Mouse (Mus musculus) cerebellum, postnatal 10 days (tissue): Measurements from ENCODE around the gene Atl2.

Source experiments
- DNase-seq, 2 experiments: peaks; one replicate each; pipeline ENCODE4 v3.0.0; 2021; ENCODE audit warnings: mixed read lengths in 2 of 2

The Atl2 gene

DNA sequence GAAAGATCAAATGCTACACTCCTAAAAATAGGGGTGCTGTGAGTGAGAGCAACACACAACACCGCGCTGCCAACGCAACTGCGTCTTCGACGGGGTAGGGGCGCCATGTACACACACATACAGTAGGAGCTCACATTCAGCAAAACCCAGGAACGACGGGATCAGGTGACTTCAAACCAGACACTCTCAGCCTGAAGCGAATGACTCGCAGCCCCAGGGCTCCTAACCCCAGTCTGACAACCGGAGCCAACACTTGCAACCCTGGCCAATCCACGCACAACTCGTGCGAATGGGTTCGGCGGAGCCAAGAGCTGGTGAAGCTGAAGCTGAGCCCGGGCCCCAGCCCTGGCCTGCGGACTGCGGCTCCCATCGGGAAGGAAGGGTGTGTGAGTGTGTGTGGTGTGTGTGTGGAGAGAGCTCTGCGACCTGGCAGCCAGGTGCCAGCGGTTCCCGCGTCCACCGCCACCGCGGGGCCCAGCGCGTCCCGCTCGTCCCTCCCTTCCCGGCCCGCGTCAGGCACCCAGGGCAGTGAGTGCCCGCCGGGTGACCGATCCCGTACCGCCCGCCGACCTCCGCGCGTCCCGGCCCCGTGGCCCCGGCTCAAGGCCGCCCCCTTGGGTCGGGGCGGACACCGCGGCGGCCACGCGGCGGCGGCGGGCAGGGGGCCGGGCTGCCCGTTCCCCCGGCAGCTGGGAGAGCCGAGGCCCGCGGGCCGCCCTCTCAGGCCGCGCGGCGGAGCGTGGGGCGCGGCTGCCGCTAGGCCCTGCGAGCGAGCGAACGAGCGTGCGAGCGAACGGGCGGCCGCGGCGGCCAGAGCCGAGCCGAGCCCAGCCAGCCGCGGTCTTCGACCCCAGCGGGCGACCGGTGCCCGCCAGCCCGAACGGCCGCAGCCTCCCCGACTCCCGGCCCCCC lies 696 bp downstream of the Atl2 start:
- peak; percentile 77 to 81 for DNase-seq

DNA sequence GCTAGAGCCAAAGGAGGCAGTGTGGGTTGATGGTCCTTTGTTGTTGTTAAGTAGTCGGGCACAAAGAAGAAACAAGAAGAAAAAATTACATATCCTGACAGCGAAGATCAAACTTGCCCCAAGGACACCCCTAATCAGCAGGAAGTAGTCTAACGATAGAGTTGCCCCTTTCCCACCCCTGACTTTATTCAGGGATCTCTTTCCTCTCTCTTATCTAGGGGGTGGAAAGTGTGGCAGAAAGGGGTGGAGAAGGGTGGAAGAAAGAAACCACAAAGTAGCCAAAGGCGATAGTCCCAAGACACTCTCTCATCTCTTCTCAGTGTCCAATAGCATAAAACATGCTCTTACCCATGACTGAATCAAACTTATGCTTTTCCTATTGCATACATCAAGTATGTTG lies 1.9 kb downstream of the Atl2 start:
- no peak for DNase-seq

DNA sequence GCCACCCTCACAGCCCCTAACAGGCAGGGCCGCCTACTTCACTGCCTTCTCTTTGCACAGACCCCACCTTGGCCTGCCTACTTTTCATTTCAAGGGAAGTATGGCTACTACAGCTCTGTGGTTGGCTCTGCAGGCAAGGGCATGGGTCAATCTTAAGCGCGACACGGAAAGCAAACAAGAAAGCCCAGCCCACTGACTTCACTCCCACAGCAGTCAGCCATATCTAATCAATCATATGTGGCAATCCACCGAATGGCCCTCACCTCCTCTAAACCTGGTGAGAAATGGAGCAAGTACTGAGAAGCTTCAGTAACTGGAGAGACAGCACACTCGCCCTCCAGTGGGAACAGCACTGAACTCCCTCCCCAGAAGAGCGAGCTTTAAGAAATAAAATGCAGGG lies 4.0 kb downstream of the Atl2 start:
- DNase-seq: no peak

DNA sequence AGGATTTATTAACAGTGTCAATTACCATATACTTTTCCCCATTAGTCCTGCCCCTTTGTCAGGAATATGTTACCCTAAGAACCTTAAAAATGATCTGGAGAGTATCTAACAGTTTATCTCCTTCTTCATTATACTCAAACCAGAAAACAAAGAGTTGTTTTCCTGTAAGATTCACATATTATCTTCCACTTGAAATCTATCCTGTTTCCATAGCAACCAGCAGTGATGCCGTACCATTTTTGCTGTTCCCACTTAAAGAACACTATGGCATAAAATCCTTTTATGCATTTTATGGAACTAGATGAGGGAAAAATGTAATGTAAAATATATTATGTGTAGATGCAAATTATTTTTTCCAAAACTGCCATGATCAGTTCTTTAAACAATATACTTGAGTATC lies 8.0 kb downstream of the Atl2 start:
- no peak for DNase-seq

DNA sequence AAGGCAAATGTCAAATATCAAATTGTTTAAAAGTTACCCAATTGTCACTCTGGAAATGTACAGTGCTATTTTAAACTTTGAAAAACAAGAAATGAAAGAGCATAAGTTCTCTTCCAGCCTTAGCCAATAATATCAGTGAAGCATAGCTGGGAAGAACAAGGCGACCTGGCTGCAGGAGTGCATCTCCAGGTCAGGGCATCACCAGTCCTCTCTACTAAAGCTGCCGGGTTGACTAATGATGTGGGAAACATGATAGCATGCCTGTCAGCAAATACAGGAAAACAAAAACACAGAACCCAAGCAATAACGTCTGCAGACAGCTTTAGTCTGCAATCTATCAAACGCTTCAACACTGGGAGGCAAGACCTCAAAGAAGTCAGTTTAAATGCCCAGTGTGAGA lies 12.7 kb downstream of the Atl2 start:
- no peak for DNase-seq

DNA sequence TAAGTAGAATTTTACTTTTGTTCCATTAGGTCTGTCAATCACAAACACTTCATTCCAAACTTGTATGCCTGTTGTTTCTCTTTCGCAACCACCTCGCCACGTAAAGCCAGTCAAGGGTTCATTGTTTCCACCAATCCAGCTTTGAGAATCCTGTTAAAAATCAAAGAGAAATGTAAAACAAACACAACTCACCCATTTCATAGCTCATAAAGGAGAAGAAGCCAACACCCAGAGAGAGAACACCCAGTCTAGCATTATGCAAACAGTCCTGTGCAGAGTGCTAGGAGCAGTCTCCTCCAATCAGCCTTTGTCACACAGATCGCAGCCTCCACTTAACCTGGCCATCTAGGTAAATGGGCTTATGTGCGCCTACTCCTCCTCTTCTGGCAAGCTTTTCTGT lies 30.9 kb downstream of the Atl2 start:
- no peak for DNase-seq

DNA sequence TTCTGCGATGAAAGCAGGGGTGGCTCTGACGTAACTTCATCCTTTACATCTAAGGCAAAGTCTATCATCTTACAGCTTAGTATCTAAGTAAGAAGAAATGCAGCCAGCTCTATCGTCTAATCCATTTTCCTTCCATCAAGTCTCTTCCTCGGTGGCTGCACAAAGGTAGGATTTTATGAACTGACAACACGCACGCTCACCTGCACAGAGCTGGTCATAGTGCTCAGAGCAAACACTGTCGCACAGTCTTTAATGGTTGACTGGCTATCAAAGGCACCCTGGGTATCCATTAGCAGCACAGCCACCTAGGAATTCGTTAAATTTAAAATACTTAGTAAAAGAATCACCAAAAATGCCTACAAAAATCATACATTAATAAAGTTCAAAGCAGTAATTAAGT lies 31.4 kb downstream of the Atl2 start:
- DNase-seq: no peak

DNA sequence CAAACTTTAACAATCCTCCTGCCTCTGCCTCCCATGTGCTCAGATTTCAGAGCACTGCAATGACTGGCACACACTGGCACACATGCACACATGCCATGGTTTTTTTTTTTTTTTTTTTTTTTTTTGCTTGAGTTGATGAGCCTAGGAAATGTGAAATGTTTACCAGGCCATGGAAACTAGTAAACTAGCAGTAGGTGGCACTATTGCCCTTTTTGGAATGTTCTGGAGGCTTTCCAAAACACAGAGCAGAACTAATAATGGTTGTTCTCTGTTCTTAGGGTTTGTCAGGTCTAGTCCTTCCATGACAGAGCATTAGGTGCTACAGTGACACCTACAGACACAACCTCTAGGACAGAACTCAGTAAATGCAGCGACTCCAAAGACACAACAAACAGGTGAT lies 33.9 kb downstream of the Atl2 start:
- peak; percentile 59 to 74 for DNase-seq

DNA sequence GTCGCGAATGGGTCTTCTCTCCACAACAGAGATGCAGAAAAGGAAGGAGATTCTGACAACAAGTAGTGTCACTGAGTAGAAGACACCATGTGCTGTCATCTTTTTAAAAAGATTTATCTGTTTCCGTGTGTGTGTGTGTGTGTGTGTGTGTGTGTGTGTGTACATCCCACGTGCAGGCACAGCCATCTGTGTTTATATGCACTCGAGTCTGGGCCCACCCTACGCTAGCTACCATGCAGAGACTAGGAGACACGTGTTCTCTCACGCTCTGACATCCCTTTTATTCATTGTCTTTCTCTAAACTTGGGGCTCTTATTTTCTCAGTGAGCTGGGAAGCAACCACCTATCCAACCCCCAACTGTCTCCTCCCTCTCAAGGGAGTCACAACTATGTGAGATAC lies 40.4 kb downstream of the Atl2 start:
- no peak for DNase-seq

DNA sequence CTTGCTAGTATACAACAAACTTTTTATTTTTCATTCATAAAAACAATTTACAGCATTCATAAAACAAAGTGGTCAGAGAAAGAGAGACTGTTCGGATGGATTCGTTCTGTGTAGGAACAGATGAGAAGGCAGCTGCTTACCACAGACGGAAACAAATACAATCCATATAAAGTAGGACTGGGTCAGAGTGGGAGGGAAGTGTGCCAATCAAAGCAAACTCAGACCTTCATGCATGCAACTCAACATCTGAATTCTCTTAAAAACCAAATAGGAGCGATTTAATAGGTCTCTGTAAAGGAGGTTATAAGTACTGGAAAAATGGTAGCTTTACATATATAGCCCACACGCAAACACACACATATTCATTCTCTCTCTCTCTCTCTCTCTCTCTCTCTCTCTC lies 47.5 kb downstream of the Atl2 start:
- DNase-seq: no peak

DNA sequence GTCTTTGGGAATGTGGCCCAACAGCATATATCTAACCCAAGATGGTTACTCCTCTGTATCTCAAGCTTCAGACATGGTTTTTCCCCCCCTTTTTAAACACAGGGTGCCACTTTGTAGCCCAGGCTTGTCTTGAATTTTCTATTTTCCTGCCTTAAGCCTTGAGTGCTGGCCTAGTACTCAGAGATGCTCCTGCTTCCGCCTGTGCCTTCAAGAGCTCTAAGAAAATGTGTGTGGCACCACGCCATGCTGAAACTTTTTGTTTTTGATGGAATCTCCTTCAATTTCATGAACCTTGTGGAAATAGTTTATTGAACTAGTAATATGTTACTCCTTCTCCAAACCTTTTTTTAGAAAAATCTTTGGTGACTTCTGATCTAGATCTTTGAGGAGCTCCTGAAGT lies 49.7 kb downstream of the Atl2 start:
- no peak for DNase-seq

DNA sequence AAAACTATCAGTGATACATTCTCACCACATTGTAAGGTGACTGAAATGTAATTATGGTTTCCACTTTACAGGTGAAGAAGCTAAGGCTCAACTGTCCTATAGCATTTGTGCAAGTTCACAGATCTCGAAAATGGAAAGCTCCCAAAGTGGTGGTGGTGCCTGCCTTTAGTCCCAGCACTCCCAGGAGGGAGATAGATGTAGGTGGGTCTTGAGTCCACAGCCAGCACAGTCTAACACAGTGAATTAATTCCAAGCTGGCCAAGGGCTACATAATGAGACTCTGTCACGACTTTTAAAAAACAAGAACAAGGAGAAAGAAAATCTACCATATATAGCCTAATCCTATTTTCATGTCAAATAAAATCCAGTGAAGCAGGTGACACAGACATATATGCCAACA lies 50.2 kb downstream of the Atl2 start:
- no peak for DNase-seq

DNA sequence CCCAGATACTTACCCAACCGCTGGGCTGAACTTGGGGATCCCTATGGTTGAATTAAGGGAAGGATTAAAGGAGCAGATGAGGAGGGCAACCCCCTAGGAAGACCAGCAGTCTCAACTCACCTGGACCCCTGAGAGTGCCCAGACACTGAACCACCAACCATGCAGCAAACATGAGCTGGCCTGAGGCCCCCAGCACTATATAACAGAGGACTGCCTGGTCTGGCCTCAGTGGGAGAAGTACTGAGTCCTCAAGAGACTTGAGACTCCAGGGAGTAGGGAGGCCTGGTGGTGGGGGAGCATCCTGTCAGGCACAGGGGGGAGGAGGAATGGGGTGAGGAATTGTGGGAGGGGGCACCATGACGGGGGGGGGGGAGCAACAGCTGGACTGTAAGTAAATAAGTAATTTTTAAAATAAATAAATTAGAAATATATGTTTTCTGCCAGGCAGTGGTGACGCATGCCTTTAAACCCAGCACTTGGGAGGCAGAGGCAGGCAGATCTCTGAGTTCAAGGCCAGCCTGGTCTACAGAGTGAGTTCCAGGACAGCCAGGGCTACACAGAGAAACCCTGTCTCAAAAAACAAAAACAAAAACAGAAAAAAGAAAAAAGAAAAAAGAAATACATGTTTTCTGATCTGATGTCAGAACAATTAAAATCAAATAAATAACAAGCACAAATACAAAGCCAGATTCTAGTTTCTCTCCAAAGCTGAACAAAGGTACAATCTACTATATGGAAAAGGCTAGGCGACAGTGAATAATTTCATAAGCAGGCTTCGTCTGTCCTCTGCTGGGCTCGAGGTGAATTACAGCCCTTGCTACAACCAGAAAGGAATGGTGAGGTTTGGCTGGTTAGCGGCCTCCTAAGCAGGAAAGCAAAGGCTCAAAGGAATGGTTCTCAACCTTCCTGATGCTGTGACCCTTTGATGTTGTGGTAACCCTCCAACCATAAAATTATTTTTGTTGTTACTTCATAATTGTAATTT lies 55.4 kb downstream of the Atl2 start:
- peak; percentile 87 to 89 for DNase-seq

DNA sequence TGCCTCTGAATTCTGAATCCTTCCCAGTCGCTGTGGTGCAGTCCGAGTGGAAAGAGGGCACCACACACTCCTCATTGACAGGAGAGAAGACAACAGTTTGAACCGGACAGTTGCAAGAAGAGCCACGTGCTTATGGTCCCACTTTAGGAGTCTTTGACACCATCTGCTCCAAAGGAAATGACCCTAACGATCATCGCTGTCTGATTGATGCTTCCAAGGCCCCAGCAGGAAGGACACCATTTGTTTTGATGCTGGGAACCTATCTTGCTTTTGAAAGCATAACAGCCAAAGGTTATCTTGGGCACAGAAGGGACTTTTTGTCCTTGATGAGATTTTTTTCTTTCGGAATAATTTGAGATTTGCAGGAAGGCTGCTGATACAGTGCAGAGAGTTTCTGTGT lies 58.9 kb downstream of the Atl2 start:
- DNase-seq: no peak

DNA sequence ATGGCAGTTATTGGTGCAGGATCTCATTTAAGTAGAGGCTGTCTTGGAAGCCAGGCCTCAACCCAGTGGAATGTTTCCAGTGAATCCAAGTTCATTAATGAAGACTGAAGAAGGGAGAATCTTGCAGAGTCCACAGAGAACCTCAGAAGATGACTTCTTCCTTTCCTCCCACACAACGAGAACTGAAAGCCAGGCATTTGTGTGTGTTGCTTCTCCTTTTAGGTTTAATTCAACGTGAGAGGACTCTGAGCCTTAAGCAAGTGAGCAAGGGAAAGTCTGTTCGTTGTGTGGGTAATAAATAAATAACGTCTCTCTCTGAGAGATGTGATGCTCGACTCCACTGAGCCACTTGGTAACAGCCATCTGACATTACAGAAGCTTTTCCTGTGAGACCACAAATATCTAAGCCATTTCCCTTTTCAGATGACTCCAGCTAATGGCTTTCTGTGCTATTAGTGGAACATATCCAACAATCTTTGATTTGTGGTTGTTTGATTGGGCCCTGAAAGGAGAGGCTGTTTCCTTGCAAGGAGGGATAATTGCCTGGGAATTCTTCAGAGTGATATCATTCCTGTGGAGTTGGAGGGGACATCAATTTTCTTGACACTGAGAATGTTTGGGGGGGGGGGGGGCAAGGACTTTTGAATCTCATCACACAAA lies 60.1 kb downstream of the Atl2 start:
- DNase-seq: no peak

DNA sequence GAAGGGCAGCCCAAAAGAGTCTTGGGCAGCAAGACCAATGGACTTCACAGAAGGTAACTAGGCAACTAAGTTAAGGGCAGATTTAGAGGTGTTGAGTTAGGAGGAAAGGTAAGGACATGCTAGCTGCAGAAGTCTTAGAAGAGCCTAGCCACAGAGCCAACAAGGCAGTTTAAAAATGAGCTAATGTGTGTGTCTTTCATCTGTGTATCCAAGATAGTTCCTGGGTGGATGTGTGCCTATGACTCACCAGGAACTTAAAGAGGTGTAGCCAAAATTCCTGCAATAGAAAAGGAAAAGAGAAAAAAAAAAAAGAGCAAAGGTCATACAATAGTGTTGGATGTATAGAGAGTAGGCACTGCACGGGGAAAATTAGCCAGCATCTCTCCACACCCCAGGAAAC lies 63.6 kb downstream of the Atl2 start:
- DNase-seq: no peak

DNA sequence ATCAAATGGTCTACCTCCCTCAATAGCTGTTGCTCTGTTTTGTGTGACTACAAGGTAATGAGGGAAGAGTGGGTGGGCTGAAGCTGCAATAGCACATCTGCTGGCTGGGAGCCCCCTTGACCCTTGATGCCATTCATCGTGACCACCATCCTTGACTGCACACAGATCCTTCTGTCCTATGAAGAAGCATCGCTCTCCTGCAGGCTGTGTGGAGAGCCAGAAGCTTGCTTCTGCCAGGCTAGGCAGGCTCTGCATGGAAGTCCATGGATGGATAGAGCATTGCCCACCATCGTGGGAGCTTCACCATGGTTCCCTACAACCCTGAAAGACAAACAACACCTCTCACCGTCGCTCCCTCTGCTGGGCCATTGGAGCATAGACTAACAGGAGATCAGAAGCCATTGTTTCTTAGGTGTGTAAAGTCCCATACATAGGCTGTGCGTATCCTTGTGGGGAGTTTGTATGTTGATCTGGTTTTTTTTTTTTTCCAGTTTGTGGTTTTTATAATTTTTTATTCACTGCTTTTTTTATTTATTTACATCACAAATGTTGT lies 69.4 kb downstream of the Atl2 start:
- peak; percentile 32 for DNase-seq

DNA sequence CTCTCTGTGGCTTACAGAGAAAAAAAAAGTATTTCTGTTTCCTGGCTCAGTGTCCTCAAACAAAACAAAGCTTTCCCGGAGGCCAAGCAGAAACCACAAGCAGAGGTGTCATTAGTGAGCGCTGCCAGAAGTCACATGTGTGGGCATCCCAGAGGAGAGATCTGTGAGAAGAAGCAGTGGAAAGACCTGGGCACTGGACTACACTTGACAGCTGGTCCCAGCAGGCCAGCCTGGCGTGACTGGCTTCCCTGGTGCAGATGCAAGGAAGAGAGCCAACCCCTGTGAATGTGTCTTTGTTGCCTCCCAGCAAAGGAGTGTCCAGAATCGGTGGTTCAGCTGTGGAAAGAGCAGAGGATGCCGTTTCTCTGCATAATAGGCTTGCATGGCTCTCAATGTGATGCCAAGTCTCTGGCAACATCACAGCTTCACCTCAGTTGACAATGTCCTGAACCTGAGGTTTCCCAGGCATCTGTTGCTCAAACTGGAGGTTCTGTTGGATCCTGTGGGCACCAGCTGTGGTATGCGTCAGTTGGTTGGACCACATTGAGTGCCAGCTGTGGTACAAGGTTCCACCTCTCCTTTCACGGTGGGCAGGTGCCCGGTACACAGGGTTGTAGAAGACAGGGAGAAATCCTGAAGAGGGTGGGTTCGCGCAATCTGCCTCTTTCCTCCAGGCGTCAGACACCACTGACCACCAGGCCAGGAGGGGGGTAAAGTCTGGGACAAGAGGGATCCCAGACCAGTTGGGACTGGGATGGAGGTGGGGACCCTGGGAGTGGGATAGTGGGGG lies 70.5 kb downstream of the Atl2 start:
- peak; percentile 80 to 86 for DNase-seq

DNA sequence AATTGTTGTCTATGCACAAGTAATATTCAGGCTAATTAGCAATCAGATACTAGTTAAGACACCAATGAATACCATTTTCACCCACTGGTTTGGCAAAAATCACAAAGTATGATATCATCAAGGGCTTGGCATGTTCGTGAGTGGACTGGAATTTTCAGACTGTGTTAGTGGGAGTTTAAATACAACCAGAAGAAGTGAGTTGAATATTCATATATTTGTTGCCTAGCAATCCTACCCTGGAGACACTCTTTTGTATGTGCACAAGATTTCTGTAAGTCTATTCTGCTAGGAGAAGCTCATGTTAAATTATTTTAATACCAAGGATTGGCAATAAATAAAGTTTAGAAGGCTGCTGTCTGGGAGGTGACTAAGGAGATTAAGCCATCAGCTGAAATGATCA lies 71.5 kb downstream of the Atl2 start:
- DNase-seq: no peak

DNA sequence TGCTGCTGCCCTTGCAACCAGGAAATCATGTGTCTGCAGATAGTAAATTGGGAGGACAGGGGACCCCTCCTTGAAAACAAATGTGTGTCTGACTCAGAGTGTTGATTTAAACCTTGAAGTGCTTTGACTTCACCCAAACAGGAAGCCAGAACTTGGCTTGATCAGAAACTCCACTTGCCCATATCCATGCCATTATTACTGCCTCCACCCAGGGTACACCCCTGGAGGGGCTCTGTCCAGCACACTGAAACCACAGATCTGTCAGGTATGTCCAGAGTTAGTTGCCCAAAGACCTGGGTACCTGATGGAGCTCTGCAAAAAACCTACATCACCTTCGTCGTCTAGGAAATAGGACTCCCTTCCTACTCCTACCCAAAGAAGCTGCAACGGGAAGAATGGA lies 77.0 kb downstream of the Atl2 start:
- no peak for DNase-seq

DNA sequence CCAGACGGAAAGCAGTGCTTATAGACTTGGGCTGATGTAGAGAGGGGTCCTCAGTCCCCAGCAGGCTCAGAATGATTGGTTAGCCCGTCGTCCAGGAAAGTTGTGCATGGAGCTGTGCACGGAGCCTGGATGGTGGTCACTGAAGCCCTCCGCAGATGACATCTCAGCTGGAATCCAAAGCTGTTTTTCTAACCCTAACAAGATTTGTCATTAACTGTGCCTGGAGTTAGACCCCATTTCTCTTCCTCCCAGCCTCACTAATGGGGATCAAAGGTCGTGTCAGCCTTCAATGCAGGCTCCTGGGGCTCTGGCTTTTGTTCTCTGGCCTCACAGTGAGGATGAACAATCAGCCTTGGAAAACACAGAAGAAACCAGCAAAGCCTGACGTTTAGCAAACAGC lies 77.9 kb downstream of the Atl2 start:
- DNase-seq: no peak

DNA sequence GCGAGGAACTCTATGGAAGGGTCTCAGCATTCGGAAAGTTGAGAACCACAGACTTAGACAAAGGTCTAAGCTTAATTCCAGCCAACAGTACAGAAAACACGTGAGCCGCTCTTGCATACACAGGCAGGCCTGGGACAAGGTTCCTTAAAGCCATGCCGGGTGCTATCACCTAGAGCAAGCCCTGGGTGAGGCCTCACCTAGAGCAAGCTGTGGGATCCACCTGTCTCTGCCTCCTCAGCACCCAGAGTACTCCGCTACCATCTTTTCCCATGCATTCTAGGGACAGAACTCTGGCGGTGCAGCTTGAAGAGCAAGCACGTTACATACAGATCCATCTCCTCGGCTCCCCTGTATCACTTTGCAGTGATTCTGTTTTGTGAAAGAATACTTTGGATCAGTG lies 78.4 kb downstream of the Atl2 start:
- DNase-seq: no peak
